Mouse (Mus musculus) megakaryocyte, embryonic 14.5 days (primary cell): ENCODE measurements around the gene Mcub. TPM values are rescaled to one million over a fixed set of nuclear protein-coding genes. Genes with fewer than 3 reads are reported as not detected.
A peak's percentile ranks its signal among the peaks of the same experiment; 100 is the strongest.

Experiments
- H3K27me3 ChIP-seq: replicated peaks from 2 replicates; pipeline ENCODE3; 2012; ENCODE audit warnings: inconsistent platforms
- H3K36me3 ChIP-seq: replicated peaks from 2 replicates; pipeline ENCODE3; 2012; ENCODE audit warnings: low read length, inconsistent platforms, mixed read lengths
- H3K4me1 ChIP-seq: 2 replicates; pipeline ENCODE4 v1.6.1; 2012; ENCODE audit warnings: inconsistent platforms
- H3K4me3 ChIP-seq: replicated peaks from 2 replicates; pipeline ENCODE3; 2012; ENCODE audit warnings: moderate library complexity, mild to moderate bottlenecking, inconsistent platforms
- H3K9me3 ChIP-seq: 2 replicates; pipeline ENCODE4 v1.6.1; 2012; ENCODE audit warnings: inconsistent platforms
- FLI1 ChIP-seq: IDR thresholded peaks from 2 replicates; pipeline ENCODE4 v1.6.1; 2012; ENCODE audit warnings: low read length, inconsistent platforms, mixed read lengths
- GATA1 ChIP-seq: IDR thresholded peaks from 3 replicates; pipeline ENCODE4 v1.6.1; 2012; ENCODE audit warnings: mixed read lengths, low read length, inconsistent platforms, borderline replicate concordance
- polyA plus RNA-seq: library from polyadenylated mRNA; stranded (reverse); fragments of >175 nt; gene quantifications from 2 replicates; pipeline ENCODE4 v1.2.3, GENCODE M21; 2012; ENCODE audit warnings: low replicate concordance; ENCODE audit not compliant: insufficient read depth

Gene Mcub
- polyA plus RNA-seq, 1 experiment = 0.12 TPM

DNA sequence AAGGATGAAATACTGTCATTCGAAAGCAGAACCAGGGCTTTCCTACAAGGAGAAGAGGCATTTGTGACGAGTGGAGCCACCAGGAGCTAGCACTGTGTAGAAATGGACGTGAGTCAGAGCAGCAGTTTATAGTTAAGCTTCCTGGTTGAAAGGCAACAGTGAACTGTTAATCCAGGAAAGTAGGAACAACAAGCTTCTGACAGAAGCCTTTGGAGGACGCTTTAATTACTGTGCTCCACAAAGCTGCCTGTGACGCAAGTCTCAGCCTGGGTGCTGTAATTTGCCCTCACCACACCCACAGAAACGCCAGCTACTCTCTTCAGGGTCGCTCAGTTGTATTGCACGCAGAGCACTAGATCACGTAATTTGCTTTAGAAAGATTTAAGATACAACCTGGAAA is 33.4 kb downstream of the Mcub start:
- TF ChIP-seq FLI1 = no peak
- TF ChIP-seq GATA1 = no peak
- Histone ChIP-seq H3K36me3 (no peaks in the 10 kb centered on the region), H3K4me3 (no peak overlapping the region), H3K9me3 (no peaks in the 10 kb centered on the region), H3K4me1 (no peaks in the 10 kb centered on the region), H3K27me3 (peaks cover 2% of the 10 kb centered on the region)

- no peak for TF ChIP-seq GATA1
- TF ChIP-seq FLI1 = no peak
- Histone ChIP-seq H3K4me1 (no peaks in the 10 kb centered on the region), H3K4me3 (no peak overlapping the region)
Observed at GRCm38 (mm10) chr3:129932443-129932842, 37.6 kb downstream of the Mcub start.

DNA sequence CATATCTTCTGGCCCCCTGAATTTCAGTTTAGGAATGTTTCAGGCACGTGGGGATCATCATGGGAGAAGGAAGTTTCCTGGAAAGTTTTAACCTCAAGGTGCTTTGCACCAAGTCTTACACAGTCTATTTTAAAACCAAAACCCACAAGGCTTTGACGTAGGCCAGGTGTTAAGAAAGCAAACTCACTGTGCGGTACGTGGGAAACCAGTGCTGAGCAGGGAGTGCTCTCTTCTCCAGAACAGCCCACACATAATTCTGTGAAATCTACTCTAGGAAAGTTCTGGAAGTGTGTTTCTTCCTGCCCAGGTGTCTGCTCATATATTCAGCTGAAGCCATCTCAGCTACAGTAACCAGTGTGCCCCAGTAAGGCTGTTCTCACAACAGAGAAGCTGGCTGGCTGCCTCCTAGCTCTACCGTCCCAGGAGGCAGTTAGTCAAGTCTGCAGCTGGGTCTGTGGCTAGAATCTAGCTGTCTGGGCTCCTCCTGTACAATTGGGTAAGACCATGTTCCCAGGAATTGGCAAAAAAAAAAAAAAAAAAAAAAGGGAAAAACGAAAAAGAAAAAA is 39.7 kb downstream of the Mcub start:
- H3K9me3 ChIP-seq = peaks cover 11% of the 10 kb centered on the region
- TF ChIP-seq GATA1 (no peak), FLI1 (no peak)
- H3K27me3 ChIP-seq = peaks cover 4% of the 10 kb centered on the region
- no peaks in the 10 kb centered on the region for H3K36me3 ChIP-seq
- no peak overlapping the region for H3K4me3 ChIP-seq
- no peaks in the 10 kb centered on the region for H3K4me1 ChIP-seq

More at GRCm38 (mm10) chr3:129932443-129932842, 37.6 kb downstream of the Mcub start:
- Histone ChIP-seq H3K27me3 (peaks cover 1% of the 10 kb centered on the region), H3K36me3 (no peaks in the 10 kb centered on the region), H3K9me3 (no peaks in the 10 kb centered on the region)

DNA sequence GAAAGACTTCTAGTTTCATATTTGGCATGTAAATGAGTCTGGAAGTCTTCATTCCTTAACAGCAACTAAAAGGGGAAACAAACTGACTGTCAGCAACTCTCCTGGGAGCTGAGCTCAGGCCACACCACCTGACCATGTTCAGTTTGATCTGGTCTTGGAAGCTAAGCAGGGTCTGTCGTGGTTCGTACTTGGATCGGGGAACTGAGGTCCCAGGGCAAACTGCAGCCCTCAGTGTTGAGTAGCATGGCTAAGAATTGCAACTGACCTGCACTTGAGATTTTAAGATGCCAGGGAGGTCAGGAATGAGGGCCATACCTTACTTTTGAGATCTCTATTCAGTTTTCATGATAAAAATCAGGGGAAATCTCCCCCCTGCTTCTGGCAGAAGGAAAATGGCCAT is 44.1 kb downstream of the Mcub start:
- Histone ChIP-seq H3K27me3 (peaks cover 4% of the 10 kb centered on the region), H3K4me3 (no peak overlapping the region), H3K9me3 (peaks cover 27% of the 10 kb centered on the region), H3K36me3 (no peaks in the 10 kb centered on the region), H3K4me1 (no peaks in the 10 kb centered on the region)
- no peak for TF ChIP-seq GATA1
- no peak for TF ChIP-seq FLI1

GRCm38 (mm10) chr3:129923581-129923980 is 46.4 kb downstream of the Mcub start:
- peaks cover 3% of the 10 kb centered on the region for H3K27me3 ChIP-seq
- no peaks in the 10 kb centered on the region; the same call in 1 of the 2 replicates for H3K4me1 ChIP-seq
- no peaks in the 10 kb centered on the region for H3K36me3 ChIP-seq
- no peak overlapping the region for H3K4me3 ChIP-seq
- TF ChIP-seq GATA1 (no peak), FLI1 (no peak)
- peaks cover 27% of the 10 kb centered on the region for H3K9me3 ChIP-seq

DNA sequence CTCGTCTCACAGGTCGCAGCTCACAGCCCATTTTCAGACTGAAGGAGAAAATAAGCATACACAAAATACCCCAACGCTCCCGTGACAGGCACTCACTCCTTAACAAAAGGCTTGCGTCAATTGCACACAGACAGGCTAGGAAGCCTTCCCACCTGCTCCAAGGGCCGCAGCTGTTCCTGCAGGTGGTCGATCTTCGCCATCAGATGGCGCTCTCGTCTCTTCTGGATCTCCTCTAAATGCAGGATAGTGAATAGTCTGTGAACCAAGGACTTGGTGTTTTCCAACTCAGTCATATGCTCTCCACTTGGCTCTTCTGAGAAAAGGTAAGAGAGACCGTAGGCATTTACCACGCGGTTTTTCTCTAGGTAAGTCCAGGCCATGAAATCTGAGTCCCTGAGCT is 51.6 kb downstream of the Mcub start:
- Histone ChIP-seq H3K36me3 (peaks cover 17% of the 10 kb centered on the region), H3K4me1 (peaks cover 4% of the 10 kb centered on the region; the same call in 1 of the 2 replicates), H3K27me3 (no peaks in the 10 kb centered on the region), H3K9me3 (no peaks in the 10 kb centered on the region), H3K4me3 (no peak overlapping the region)
- TF ChIP-seq FLI1 = no peak
- no peak for TF ChIP-seq GATA1

- Histone ChIP-seq H3K4me3 (no peak overlapping the region), H3K4me1 (peaks cover 4% of the 10 kb centered on the region; the same call in 1 of the 2 replicates), H3K9me3 (no peaks in the 10 kb centered on the region), H3K36me3 (peaks cover 27% of the 10 kb centered on the region), H3K27me3 (no peaks in the 10 kb centered on the region)
- TF ChIP-seq GATA1 (no peak), FLI1 (no peak)
Observed at GRCm38 (mm10) chr3:129917424-129917823, 52.6 kb downstream of the Mcub start.

DNA sequence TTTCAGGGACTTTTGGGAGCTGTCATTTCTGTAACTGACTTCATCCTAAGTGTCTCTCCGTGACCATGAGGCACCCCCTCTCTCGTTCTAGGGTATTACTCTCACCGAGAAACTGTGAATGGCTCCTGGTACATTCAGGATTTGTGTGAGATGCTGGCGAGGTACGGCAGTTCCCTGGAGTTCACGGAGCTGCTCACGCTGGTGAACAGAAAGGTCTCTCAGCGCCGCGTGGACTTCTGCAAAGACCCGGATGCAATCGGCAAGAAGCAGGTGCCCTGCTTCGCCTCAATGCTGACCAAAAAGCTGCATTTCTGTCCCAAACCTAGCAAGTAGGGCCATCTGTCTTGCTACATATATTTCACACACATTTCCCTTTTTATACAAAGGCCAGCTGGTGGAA is 56.8 kb downstream of the Mcub start:
- TF ChIP-seq FLI1 (no peak), GATA1 (no peak)
- Histone ChIP-seq H3K36me3 (peaks cover 69% of the 10 kb centered on the region), H3K9me3 (no peaks in the 10 kb centered on the region), H3K4me1 (peaks cover under 1% of the 10 kb centered on the region; the same call in 1 of the 2 replicates), H3K4me3 (no peak overlapping the region), H3K27me3 (no peaks in the 10 kb centered on the region)

DNA sequence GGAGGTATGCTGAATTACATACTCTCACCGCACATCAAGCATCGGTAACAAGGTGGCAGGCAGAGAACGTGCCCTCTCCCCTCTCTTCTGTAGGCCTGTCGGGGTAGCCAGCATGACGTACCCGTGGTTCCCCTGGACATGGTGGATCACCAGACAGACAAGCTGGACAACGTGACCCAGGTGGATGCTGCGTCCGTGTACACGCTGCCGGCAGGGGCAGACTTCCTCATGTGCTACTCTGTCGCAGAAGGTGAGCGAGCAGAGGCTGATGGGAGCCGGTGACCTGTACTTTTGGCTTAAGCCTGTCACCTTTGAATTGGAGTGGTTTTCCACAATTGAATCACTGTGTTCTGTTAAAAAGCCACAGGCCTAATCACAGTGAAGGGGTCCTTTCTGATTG is 58.0 kb downstream of the Mcub start:
- peaks cover 78% of the 10 kb centered on the region for H3K36me3 ChIP-seq
- H3K9me3 ChIP-seq = no peaks in the 10 kb centered on the region
- no peak for TF ChIP-seq FLI1
- no peak for TF ChIP-seq GATA1
- no peaks in the 10 kb centered on the region for H3K4me1 ChIP-seq
- H3K4me3 ChIP-seq = no peak overlapping the region
- no peaks in the 10 kb centered on the region for H3K27me3 ChIP-seq

GRCm38 (mm10) chr3:129904381-129905132 is 65.4 kb downstream of the Mcub start:
- H3K9me3 ChIP-seq = no peaks in the 10 kb centered on the region
- peak overlapping the region; percentile 59 for H3K4me3 ChIP-seq
- TF ChIP-seq GATA1 (no peak), FLI1 (no peak)
- H3K36me3 ChIP-seq = peaks cover 62% of the 10 kb centered on the region
- H3K4me1 ChIP-seq = peaks cover 50% of the 10 kb centered on the region
- H3K27me3 ChIP-seq = no peaks in the 10 kb centered on the region
